Mouse (Mus musculus) hindbrain, embryonic 10.5 days (tissue): ENCODE measurements around the gene Ttll4. TPM values are rescaled to one million over a fixed set of nuclear protein-coding genes. Genes with fewer than 3 reads are reported as not detected.

Experiments
- DNase-seq: peaks from one replicate; pipeline ENCODE4 v3.0.0-alpha.2; 2017; ENCODE audit warnings: low spot score
- H3K27ac ChIP-seq: fragments of 300-500 bp; sonication (generic); 2 replicates; pipeline ENCODE4 v1.5.1; 2016; ENCODE audit warnings: mild to moderate bottlenecking, moderate library complexity
- H3K27me3 ChIP-seq: fragments of 300-500 bp; sonication (generic); 2 replicates; pipeline ENCODE4 v1.6.1; 2016; ENCODE audit warnings: mild to moderate bottlenecking; ENCODE audit not compliant: poor library complexity, insufficient read depth, severe bottlenecking
- H3K36me3 ChIP-seq: fragments of 300-500 bp; sonication (generic); 2 replicates; pipeline ENCODE4 v1.6.1; 2016; ENCODE audit warnings: mild to moderate bottlenecking, moderate library complexity
- H3K4me1 ChIP-seq: fragments of 300-500 bp; sonication (generic); replicated peaks from 2 replicates; pipeline ENCODE4 v1.6.1; 2016; ENCODE audit warnings: mild to moderate bottlenecking
- H3K4me3 ChIP-seq: fragments of 300-500 bp; sonication (generic); 2 replicates; pipeline ENCODE4 v1.5.1; 2016; ENCODE audit warnings: mild to moderate bottlenecking, moderate library complexity
- H3K9me3 ChIP-seq: fragments of 300-500 bp; sonication (generic); 2 replicates; pipeline ENCODE4 v1.6.1; 2016; ENCODE audit warnings: mild to moderate bottlenecking, moderate library complexity
- WGBS: fragments of 180-500 bp; shearing (Covaris S2); methylation state at CpG from one replicate; pipeline ENCODE4 v1.1.7; 2016; 5-methylcytosine and 5-hydroxymethylcytosine counted together
- polyA plus RNA-seq: library from polyadenylated mRNA; unstranded; fragments of >200 nt; fragmentation: Nextera tagmentation; extraction: Ambion mirVana; gene quantifications from 2 replicates; pipeline ENCODE4 v1.2.1, GENCODE M21; 2016

Gene Ttll4
- polyA plus RNA-seq: 35.7 and 48.5 TPM in 2 replicates

GRCm38 (mm10) chr1:74661448-74662195 lies at the start of gene Ttll4:
Gene Ttll4, plus strand, starts transcription at chr1:74661745.
- Histone ChIP-seq H3K9me3 (no peaks in the 10 kb centered on the region), H3K27me3 (no peaks in the 10 kb centered on the region), H3K27ac (peak within 1 kb of the TSS; percentile 95), H3K4me3 (peak within 1 kb of the TSS; percentile 72), H3K4me1 (peaks cover 13% of the 10 kb centered on the region), H3K36me3 (peaks cover 33% of the 10 kb centered on the region)
- peak; percentile 97 for DNase-seq
- WGBS: 1% methylated on average over 66 of the region's 66 CpGs

- Histone ChIP-seq H3K36me3 (peaks cover 61% of the 10 kb centered on the region), H3K4me3 (no peak overlapping the region), H3K9me3 (no peaks in the 10 kb centered on the region), H3K4me1 (peaks cover 10% of the 10 kb centered on the region), H3K27ac (no peak overlapping the region), H3K27me3 (no peaks in the 10 kb centered on the region)
- 93% methylated on average over 1 of the region's 1 CpGs for WGBS
- DNase-seq: no peak
These were observed 37.4 kb upstream of the Ttll4 start for GRCm38 (mm10) chr1:74624183-74624582.

GRCm38 (mm10) chr1:74626076-74626475 lies 35.5 kb upstream of the Ttll4 start:
- DNase-seq: no peak
- Histone ChIP-seq H3K9me3 (no peaks in the 10 kb centered on the region), H3K27ac (no peak overlapping the region), H3K4me1 (peaks cover 10% of the 10 kb centered on the region), H3K27me3 (no peaks in the 10 kb centered on the region), H3K36me3 (peaks cover 61% of the 10 kb centered on the region), H3K4me3 (no peak overlapping the region)
- WGBS: 89% methylated on average over 4 of the region's 4 CpGs

- no peaks in the 10 kb centered on the region for H3K27me3 ChIP-seq
- H3K9me3 ChIP-seq: no peaks in the 10 kb centered on the region
- DNase-seq: peak; percentile 42
- no peak overlapping the region for H3K4me3 ChIP-seq
- H3K36me3 ChIP-seq: peaks cover 49% of the 10 kb centered on the region
- H3K4me1 ChIP-seq: peaks cover 10% of the 10 kb centered on the region
- H3K27ac ChIP-seq: peak overlapping the region; percentile 59; the same call in 1 of the 2 replicates
- 26% methylated on average over 7 of the region's 7 CpGs for WGBS
These were observed 33.5 kb upstream of the Ttll4 start for GRCm38 (mm10) chr1:74628001-74628400.

- H3K4me1 ChIP-seq: peaks cover 7% of the 10 kb centered on the region
- no peak for DNase-seq
- H3K9me3 ChIP-seq: no peaks in the 10 kb centered on the region
- H3K4me3 ChIP-seq: no peak overlapping the region
- H3K27ac ChIP-seq: no peak overlapping the region
- H3K27me3 ChIP-seq: no peaks in the 10 kb centered on the region
- H3K36me3 ChIP-seq: peaks cover 40% of the 10 kb centered on the region
- WGBS: 84% methylated on average over 4 of the region's 4 CpGs
These were observed 28.8 kb upstream of the Ttll4 start for GRCm38 (mm10) chr1:74632734-74633133.

- H3K4me3 ChIP-seq: no peak overlapping the region
- no peak overlapping the region for H3K27ac ChIP-seq
- DNase-seq: no peak
- no peaks in the 10 kb centered on the region for H3K9me3 ChIP-seq
- H3K36me3 ChIP-seq: no peaks in the 10 kb centered on the region
- peaks cover 6% of the 10 kb centered on the region; the same call in 1 of the 2 replicates for H3K4me1 ChIP-seq
- no peaks in the 10 kb centered on the region for H3K27me3 ChIP-seq
- WGBS: 75% methylated on average over 2 of the region's 2 CpGs
These were observed 18.0 kb upstream of the Ttll4 start for GRCm38 (mm10) chr1:74643524-74643923.

- H3K36me3 ChIP-seq: no peaks in the 10 kb centered on the region
- no peaks in the 10 kb centered on the region for H3K9me3 ChIP-seq
- H3K27ac ChIP-seq: no peak overlapping the region
- H3K27me3 ChIP-seq: no peaks in the 10 kb centered on the region
- H3K4me3 ChIP-seq: no peak overlapping the region
- DNase-seq: no peak
- H3K4me1 ChIP-seq: peaks cover 6% of the 10 kb centered on the region; the same call in 1 of the 2 replicates
These were observed 17.6 kb upstream of the Ttll4 start for GRCm38 (mm10) chr1:74643926-74644325.

- H3K27ac ChIP-seq: peak overlapping the region; percentile 95
- whole genome bisulfite sequencing: 4% methylated on average over 13 of the region's 13 CpGs
- H3K4me1 ChIP-seq: peaks cover 13% of the 10 kb centered on the region
- H3K4me3 ChIP-seq: peak overlapping the region; percentile 72
- DNase-seq: no peak
- H3K36me3 ChIP-seq: peaks cover 40% of the 10 kb centered on the region
- no peaks in the 10 kb centered on the region for H3K9me3 ChIP-seq
- H3K27me3 ChIP-seq: no peaks in the 10 kb centered on the region
These were observed 814 bp downstream of the Ttll4 start for GRCm38 (mm10) chr1:74662253-74662865.

- Histone ChIP-seq H3K27me3 (no peaks in the 10 kb centered on the region), H3K4me1 (peaks cover 13% of the 10 kb centered on the region), H3K9me3 (no peaks in the 10 kb centered on the region), H3K4me3 (no peak overlapping the region), H3K36me3 (peaks cover 67% of the 10 kb centered on the region), H3K27ac (no peak overlapping the region)
- WGBS: 88% methylated on average over 6 of the region's 6 CpGs
- DNase-seq: no peak
These were observed 3.6 kb downstream of the Ttll4 start for GRCm38 (mm10) chr1:74665153-74665552.

GRCm38 (mm10) chr1:74668371-74668770 lies 6.8 kb downstream of the Ttll4 start:
- no peak overlapping the region for H3K4me3 ChIP-seq
- H3K27ac ChIP-seq: no peak overlapping the region
- H3K9me3 ChIP-seq: no peaks in the 10 kb centered on the region
- no peaks in the 10 kb centered on the region for H3K27me3 ChIP-seq
- H3K36me3 ChIP-seq: peaks cover 97% of the 10 kb centered on the region
- peaks cover 3% of the 10 kb centered on the region for H3K4me1 ChIP-seq
- WGBS: 94% methylated on average over 3 of the region's 3 CpGs
- no peak for DNase-seq

GRCm38 (mm10) chr1:74672731-74673130 lies 11.2 kb downstream of the Ttll4 start:
- no peaks in the 10 kb centered on the region for H3K27me3 ChIP-seq
- no peaks in the 10 kb centered on the region for H3K4me1 ChIP-seq
- no peak for DNase-seq
- H3K9me3 ChIP-seq: no peaks in the 10 kb centered on the region
- WGBS: 93% methylated on average over 7 of the region's 7 CpGs
- H3K27ac ChIP-seq: no peak overlapping the region
- H3K4me3 ChIP-seq: no peak overlapping the region
- H3K36me3 ChIP-seq: peaks cover 88% of the 10 kb centered on the region

GRCm38 (mm10) chr1:74676863-74677262 lies 15.3 kb downstream of the Ttll4 start:
- H3K36me3 ChIP-seq: peaks cover 88% of the 10 kb centered on the region
- H3K27ac ChIP-seq: no peak overlapping the region
- H3K4me3 ChIP-seq: no peak overlapping the region
- no peak for DNase-seq
- no peaks in the 10 kb centered on the region for H3K27me3 ChIP-seq
- no peaks in the 10 kb centered on the region for H3K9me3 ChIP-seq
- 91% methylated on average over 3 of the region's 3 CpGs for WGBS
- no peaks in the 10 kb centered on the region for H3K4me1 ChIP-seq

- Histone ChIP-seq H3K36me3 (peaks cover 88% of the 10 kb centered on the region), H3K9me3 (no peaks in the 10 kb centered on the region)
- no peak for DNase-seq
These were observed 16.3 kb downstream of the Ttll4 start for GRCm38 (mm10) chr1:74677843-74678242.

More at GRCm38 (mm10) chr1:74677843-74678242, 16.3 kb downstream of the Ttll4 start:
- H3K27ac ChIP-seq: no peak overlapping the region
- H3K4me1 ChIP-seq: no peaks in the 10 kb centered on the region
- H3K27me3 ChIP-seq: no peaks in the 10 kb centered on the region
- H3K4me3 ChIP-seq: no peak overlapping the region
- WGBS: 83% methylated on average over 1 of the region's 1 CpGs
